Mouse (Mus musculus) midbrain, embryonic 10.5 days (tissue): ENCODE measurements around the gene Cpne4. TPM values are rescaled to one million over a fixed set of nuclear protein-coding genes. Genes with fewer than 3 reads are reported as not detected.

Experiments
- DNase-seq: peaks from one replicate; pipeline ENCODE4 v3.0.0-alpha.2; 2017; ENCODE audit warnings: low spot score
- H3K27ac ChIP-seq: fragments of 300-500 bp; sonication (generic); replicated peaks from 2 replicates; pipeline ENCODE4 v1.5.1; 2016; ENCODE audit warnings: mild to moderate bottlenecking
- H3K27me3 ChIP-seq: fragments of 300-500 bp; sonication (generic); 2 replicates; pipeline ENCODE4 v1.6.1; 2016; ENCODE audit warnings: low read depth, mild to moderate bottlenecking; ENCODE audit not compliant: poor library complexity, severe bottlenecking
- H3K36me3 ChIP-seq: fragments of 300-500 bp; sonication (generic); 2 replicates; pipeline ENCODE4 v1.6.1; 2016; ENCODE audit warnings: mild to moderate bottlenecking, moderate library complexity
- H3K4me1 ChIP-seq: fragments of 300-500 bp; sonication (generic); 2 replicates; pipeline ENCODE4 v1.6.1; 2016
- H3K4me3 ChIP-seq: fragments of 300-500 bp; sonication (generic); 2 replicates; pipeline ENCODE4 v1.5.1; 2016; ENCODE audit warnings: mild to moderate bottlenecking, moderate library complexity
- H3K9me3 ChIP-seq: fragments of 300-500 bp; sonication (generic); replicated peaks from 2 replicates; pipeline ENCODE4 v1.6.1; 2016; ENCODE audit warnings: mild to moderate bottlenecking
- WGBS: fragments of 180-500 bp; shearing (Covaris S2); methylation state at CpG from one replicate; pipeline ENCODE4 v1.1.7; 2016; 5-methylcytosine and 5-hydroxymethylcytosine counted together
- polyA plus RNA-seq: library from polyadenylated mRNA; unstranded; fragments of >200 nt; fragmentation: Nextera tagmentation; extraction: Ambion mirVana; gene quantifications from 2 replicates; pipeline ENCODE4 v1.2.1, GENCODE M21; 2016

Cpne4 gene
- polyA plus RNA-seq = 0.83 and 1.3 TPM in 2 replicates

- Histone ChIP-seq H3K4me1 (no peaks in the 10 kb centered on the region), H3K27ac (no peak within 1 kb of the TSS), H3K4me3 (no peak within 1 kb of the TSS), H3K27me3 (no peaks in the 10 kb centered on the region), H3K36me3 (no peaks in the 10 kb centered on the region), H3K9me3 (no peaks in the 10 kb centered on the region)
- DNase-seq = no peak
- 89% methylated on average over 2 of the region's 2 CpGs for WGBS
Measured at GRCm38 (mm10) chr9:104546986-104547385, at the start of gene Cpne4. Gene Cpne4 (plus strand): TSS chr9:104547286.

- Histone ChIP-seq H3K9me3 (no peaks in the 10 kb centered on the region), H3K36me3 (no peaks in the 10 kb centered on the region), H3K4me3 (no peak overlapping the region), H3K4me1 (no peaks in the 10 kb centered on the region), H3K27ac (no peak overlapping the region), H3K27me3 (no peaks in the 10 kb centered on the region)
- 88% methylated on average over 6 of the region's 6 CpGs for WGBS
- no peak for DNase-seq
Measured at GRCm38 (mm10) chr9:104515187-104515586, 31.9 kb upstream of the Cpne4 start.

- Histone ChIP-seq H3K27me3 (no peaks in the 10 kb centered on the region), H3K27ac (no peak overlapping the region), H3K9me3 (peaks cover 6% of the 10 kb centered on the region; the same call in 1 of the 2 replicates), H3K4me1 (no peaks in the 10 kb centered on the region), H3K4me3 (no peak overlapping the region), H3K36me3 (no peaks in the 10 kb centered on the region)
- WGBS = 64% methylated on average over 6 of the region's 6 CpGs
- no peak for DNase-seq
Measured at GRCm38 (mm10) chr9:104535508-104535907, 11.6 kb upstream of the Cpne4 start.

- no peak for DNase-seq
- Histone ChIP-seq H3K36me3 (no peaks in the 10 kb centered on the region), H3K9me3 (no peaks in the 10 kb centered on the region), H3K4me1 (peaks cover 12% of the 10 kb centered on the region), H3K27ac (no peak overlapping the region), H3K4me3 (no peak overlapping the region), H3K27me3 (peaks cover 14% of the 10 kb centered on the region)
- WGBS = 48% methylated on average over 3 of the region's 3 CpGs
Measured at GRCm38 (mm10) chr9:104565815-104566214, 18.7 kb downstream of the Cpne4 start.

GRCm38 (mm10) chr9:104566468-104566867 lies 19.4 kb downstream of the Cpne4 start:
- no peak overlapping the region for H3K27ac ChIP-seq
- H3K27me3 ChIP-seq = peaks cover 20% of the 10 kb centered on the region
- no peak overlapping the region for H3K4me3 ChIP-seq
- H3K4me1 ChIP-seq = peaks cover 12% of the 10 kb centered on the region
- no peak for DNase-seq
- WGBS = 83% methylated on average over 5 of the region's 5 CpGs
- no peaks in the 10 kb centered on the region for H3K36me3 ChIP-seq
- no peaks in the 10 kb centered on the region for H3K9me3 ChIP-seq

- no peak for DNase-seq
- Histone ChIP-seq H3K27ac (no peak overlapping the region), H3K4me1 (peaks cover 12% of the 10 kb centered on the region), H3K27me3 (peaks cover 22% of the 10 kb centered on the region), H3K36me3 (no peaks in the 10 kb centered on the region), H3K9me3 (no peaks in the 10 kb centered on the region), H3K4me3 (no peak overlapping the region)
- 75% methylated on average over 7 of the region's 7 CpGs for WGBS
Measured at GRCm38 (mm10) chr9:104567096-104567495, 20.0 kb downstream of the Cpne4 start.

GRCm38 (mm10) chr9:104569480-104570167 lies 22.5 kb downstream of the Cpne4 start:
- Histone ChIP-seq H3K27me3 (peaks cover 22% of the 10 kb centered on the region), H3K36me3 (no peaks in the 10 kb centered on the region), H3K4me1 (peaks cover 12% of the 10 kb centered on the region), H3K4me3 (peak overlapping the region; percentile 48), H3K27ac (no peak overlapping the region), H3K9me3 (no peaks in the 10 kb centered on the region)
- DNase-seq = peak; percentile 82
- under 1% methylated on average over 24 of the region's 25 CpGs for WGBS

- Histone ChIP-seq H3K9me3 (no peaks in the 10 kb centered on the region), H3K27ac (no peak overlapping the region), H3K36me3 (no peaks in the 10 kb centered on the region), H3K4me1 (peaks cover 12% of the 10 kb centered on the region), H3K4me3 (no peak overlapping the region), H3K27me3 (peaks cover 22% of the 10 kb centered on the region)
- WGBS = 81% methylated on average over 6 of the region's 6 CpGs
- DNase-seq = no peak
Measured at GRCm38 (mm10) chr9:104572856-104573255, 25.8 kb downstream of the Cpne4 start.

GRCm38 (mm10) chr9:104574476-104574875 lies 27.4 kb downstream of the Cpne4 start:
- no peaks in the 10 kb centered on the region for H3K36me3 ChIP-seq
- no peaks in the 10 kb centered on the region for H3K9me3 ChIP-seq
- H3K4me3 ChIP-seq = no peak overlapping the region
- DNase-seq = peak; percentile 76
- H3K27ac ChIP-seq = no peak overlapping the region
- H3K27me3 ChIP-seq = peaks cover 22% of the 10 kb centered on the region
- H3K4me1 ChIP-seq = peaks cover 10% of the 10 kb centered on the region
- WGBS = 2% methylated on average over 6 of the region's 6 CpGs

GRCm38 (mm10) chr9:104581921-104582624 lies 35.0 kb downstream of the Cpne4 start:
- H3K27ac ChIP-seq = no peak overlapping the region
- 79% methylated on average over 6 of the region's 6 CpGs for WGBS

GRCm38 (mm10) chr9:104582675-104583074 lies 35.6 kb downstream of the Cpne4 start:
- 74% methylated on average over 6 of the region's 6 CpGs for WGBS
- Histone ChIP-seq H3K36me3 (no peaks in the 10 kb centered on the region), H3K27ac (no peak overlapping the region), H3K9me3 (no peaks in the 10 kb centered on the region), H3K4me3 (no peak overlapping the region), H3K4me1 (no peaks in the 10 kb centered on the region), H3K27me3 (no peaks in the 10 kb centered on the region)
- DNase-seq = no peak

More at GRCm38 (mm10) chr9:104581921-104582624, 35.0 kb downstream of the Cpne4 start:
- no peak overlapping the region for H3K4me3 ChIP-seq
- no peaks in the 10 kb centered on the region for H3K4me1 ChIP-seq
- no peaks in the 10 kb centered on the region for H3K27me3 ChIP-seq
- no peaks in the 10 kb centered on the region for H3K36me3 ChIP-seq
- DNase-seq = no peak
- H3K9me3 ChIP-seq = no peaks in the 10 kb centered on the region

- DNase-seq = no peak
- peaks cover 5% of the 10 kb centered on the region; the same call in 1 of the 2 replicates for H3K9me3 ChIP-seq
- H3K4me1 ChIP-seq = peaks cover 8% of the 10 kb centered on the region; the same call in 1 of the 2 replicates
- no peak overlapping the region for H3K27ac ChIP-seq
- H3K27me3 ChIP-seq = no peaks in the 10 kb centered on the region
- no peaks in the 10 kb centered on the region for H3K36me3 ChIP-seq
- no peak overlapping the region for H3K4me3 ChIP-seq
- WGBS = 58% methylated on average over 5 of the region's 5 CpGs
Measured at GRCm38 (mm10) chr9:104594550-104594949, 47.5 kb downstream of the Cpne4 start.

GRCm38 (mm10) chr9:104594979-104595378 lies 47.9 kb downstream of the Cpne4 start:
- no peak for DNase-seq
- H3K36me3 ChIP-seq = no peaks in the 10 kb centered on the region
- H3K4me1 ChIP-seq = peaks cover 8% of the 10 kb centered on the region; the same call in 1 of the 2 replicates
- 88% methylated on average over 2 of the region's 2 CpGs for WGBS
- H3K4me3 ChIP-seq = no peak overlapping the region
- H3K27ac ChIP-seq = no peak overlapping the region
- peaks cover 5% of the 10 kb centered on the region; the same call in 1 of the 2 replicates for H3K9me3 ChIP-seq
- no peaks in the 10 kb centered on the region for H3K27me3 ChIP-seq
